Mouse (Mus musculus): ENCODE measurements around the gene Ostf1.

Gene Ostf1

DNA sequence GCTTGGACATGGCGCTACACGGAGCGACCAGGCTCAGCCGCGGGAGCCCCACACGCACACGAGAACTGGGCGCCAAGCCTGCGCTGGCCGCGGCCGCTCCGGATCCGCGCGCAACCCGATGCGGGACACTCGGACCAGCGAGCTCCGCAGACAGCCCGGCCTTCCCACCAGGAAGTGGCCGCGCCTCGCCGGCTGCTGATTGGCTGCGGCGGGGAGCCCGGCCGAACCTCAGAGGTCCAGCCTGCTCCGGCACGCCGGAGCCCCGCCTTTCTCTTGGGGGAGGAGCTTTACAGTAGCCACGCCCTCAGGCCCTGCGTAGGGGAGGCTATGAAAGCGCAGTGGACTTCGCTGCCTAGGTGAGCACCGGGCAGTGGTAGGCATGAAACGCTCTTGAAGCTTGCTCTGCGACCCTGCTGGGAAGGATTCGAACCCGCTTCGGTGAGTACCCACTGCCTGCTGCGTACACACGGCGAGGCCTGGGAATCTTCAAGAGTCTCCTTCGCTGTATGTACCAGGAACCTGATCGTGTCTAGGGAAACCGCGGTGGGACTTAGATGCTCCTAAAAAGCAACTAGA lies at the start of gene Ostf1, which contains the start of gene Nmrk1:
Ostf1 (minus strand) TSS at position 180 of the 576 bp plus-strand sequence.
Nmrk1 (plus strand) TSS at position 307 of the 576 bp plus-strand sequence.
- peak; percentile 97 for DNase-seq (ENCODE audit: inconsistent ontology term)

DNA sequence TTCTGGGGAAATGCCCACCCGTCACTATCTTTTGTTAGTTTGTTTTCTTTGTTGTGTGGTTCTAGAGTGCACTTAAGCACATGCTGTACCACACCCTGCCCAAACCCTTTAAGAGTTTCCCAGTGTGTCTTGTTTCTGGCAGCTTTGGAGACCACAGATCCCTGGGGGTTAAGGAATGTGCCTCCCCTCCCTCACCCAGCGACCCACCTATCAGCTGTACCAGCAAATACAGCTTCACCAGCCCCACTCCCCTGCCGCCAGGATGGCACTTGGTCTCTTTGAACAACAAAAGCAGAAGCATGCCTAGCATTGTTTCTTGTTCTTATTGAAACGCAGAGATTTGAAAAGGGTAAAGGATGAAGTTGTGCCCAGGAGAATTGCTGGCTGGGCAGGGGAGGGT lies 41.5 kb upstream of the Ostf1 start:
- peak; percentile 52 for DNase-seq (ENCODE audit: inconsistent ontology term)

DNA sequence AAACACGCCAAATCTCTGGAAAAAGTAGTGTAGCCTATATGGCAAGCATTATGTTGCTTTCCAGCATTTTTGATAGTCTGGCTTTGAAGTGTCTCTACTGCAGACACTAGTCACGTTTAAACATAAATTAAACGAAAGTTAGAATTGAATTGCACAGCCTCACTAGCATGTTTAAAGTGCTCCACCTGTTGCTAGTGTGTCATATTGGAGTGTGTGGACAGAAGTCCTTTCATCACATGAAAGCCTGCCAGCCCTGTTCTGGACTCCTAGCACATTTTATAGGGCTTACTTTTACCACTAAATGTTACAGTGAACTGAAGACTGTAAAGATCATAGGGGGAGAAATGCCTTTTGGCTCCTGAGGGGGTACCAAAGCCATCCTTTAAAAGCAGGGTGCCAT lies 40.9 kb upstream of the Ostf1 start:
- no peak for DNase-seq (ENCODE audit: inconsistent ontology term)

DNA sequence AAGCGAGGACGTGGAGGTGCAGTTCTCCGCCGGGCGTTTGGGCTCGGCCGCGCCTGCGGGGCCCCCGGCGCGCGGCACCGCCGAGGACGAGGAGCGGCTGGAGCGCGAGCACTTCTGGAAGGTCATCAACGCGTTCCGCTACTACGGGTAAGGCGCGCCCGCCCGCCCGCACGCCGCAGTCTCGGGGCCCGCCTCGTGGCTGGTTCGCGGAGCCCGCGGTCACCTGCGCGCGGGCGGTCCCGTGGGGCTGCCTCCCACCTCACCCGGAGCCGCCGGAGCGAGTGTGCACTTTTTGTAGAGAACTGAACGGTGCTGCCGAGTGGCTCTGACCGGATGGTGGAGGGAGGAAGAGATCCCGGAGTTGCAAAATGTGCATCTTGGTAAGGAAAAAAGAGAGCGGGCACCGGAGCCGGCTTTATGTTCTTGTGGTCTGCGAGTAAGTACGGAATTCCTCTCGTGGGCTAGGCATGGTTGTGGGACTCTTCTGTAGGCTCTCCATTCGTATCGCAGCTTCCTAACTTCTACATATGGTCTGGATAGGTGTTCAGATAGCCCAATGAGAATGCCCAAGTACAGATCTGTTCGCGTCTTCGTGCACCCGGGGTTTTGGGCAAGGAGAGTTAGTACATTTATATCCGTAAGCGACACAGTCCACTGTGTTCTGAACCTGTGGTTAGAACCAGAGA lies 39.6 kb upstream of the Ostf1 start:
- peak; percentile 56 for DNase-seq (ENCODE audit: inconsistent ontology term)

DNA sequence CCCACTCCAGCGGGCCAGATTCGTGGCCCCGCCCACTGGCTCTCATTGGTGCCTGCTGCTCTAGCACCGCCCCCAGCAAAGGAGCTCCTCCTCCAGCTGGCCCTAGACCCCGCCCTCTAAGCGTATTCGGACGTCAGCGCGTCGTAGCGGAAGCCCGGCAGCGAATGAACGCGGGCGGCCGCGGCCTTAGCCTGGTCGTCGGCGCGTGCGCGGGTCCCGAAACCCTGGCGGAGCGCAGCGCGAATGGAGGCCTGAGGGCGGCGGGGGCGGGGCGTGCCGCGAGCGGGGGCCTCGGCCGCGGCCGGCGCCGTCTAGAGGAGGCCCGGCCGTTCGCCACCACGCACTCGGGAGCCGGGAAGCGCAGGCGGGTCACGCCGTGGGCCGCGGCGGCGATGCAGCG lies 39.0 kb upstream of the Ostf1 start, which contains the start of gene Carnmt1:
Carnmt1 (plus strand) TSS at position 157 of the 400 bp plus-strand sequence.
- DNase-seq (ENCODE audit: inconsistent ontology term), result peak; percentile 99

DNA sequence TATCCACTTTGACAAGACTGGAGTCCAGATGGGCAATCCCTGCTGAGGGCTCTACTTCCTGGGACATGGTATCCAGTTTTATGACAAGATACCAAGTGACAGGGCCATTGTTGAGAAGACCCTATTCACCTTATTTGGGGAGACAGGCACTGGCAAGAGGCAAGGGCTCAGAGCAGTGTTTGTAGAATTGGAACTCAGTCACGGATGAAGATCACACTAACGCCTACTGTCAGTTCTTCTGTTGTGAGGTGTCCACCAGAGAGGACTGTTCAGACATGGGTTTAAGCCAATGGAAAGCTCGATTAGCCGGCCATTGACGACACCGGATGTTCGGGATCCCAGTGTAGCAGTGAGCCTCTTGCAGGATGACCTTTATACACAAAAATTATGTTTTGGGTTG lies 37.9 kb upstream of the Ostf1 start:
- peak; percentile 32 for DNase-seq (ENCODE audit: inconsistent ontology term)

DNA sequence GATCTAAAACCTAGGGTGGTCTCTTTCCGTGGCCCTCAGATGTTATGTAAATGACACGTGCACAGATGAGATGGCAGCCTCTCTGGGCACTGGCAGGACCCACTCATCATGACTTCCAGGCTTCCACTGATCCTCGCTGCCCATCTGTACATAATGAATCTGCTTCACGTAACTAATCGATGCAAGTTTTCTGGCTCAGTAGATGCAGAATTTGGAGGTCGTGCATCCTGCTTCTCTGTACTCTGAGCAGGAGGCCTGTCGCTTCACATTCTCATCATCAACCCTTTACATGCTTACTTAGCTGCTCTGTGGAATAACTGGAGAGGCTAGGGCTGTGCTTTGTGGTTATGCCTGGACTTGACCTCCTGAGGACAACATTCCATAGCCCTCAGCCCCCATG lies 35.3 kb upstream of the Ostf1 start:
- peak; percentile 57 for DNase-seq (ENCODE audit: inconsistent ontology term)

DNA sequence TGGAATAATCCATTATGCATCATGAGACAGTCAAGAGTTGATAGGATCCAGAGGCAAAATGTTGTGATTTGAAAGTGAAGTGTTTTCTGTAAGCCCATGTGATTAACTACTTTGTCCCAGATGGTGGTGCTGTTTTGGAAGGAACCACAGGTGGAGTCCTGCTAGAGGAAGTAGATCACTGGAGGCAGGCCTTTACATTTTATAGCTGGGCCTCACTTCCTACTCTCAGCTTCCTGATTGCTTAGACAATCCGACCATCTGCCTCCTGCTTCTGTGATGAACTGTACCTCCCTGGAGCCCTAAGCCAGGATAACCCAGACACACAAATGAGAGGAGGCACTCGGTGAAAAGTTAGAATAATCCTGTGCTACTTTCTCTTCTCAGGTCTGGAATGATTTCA lies 32.3 kb upstream of the Ostf1 start:
- DNase-seq (ENCODE audit: inconsistent ontology term), result no peak

DNA sequence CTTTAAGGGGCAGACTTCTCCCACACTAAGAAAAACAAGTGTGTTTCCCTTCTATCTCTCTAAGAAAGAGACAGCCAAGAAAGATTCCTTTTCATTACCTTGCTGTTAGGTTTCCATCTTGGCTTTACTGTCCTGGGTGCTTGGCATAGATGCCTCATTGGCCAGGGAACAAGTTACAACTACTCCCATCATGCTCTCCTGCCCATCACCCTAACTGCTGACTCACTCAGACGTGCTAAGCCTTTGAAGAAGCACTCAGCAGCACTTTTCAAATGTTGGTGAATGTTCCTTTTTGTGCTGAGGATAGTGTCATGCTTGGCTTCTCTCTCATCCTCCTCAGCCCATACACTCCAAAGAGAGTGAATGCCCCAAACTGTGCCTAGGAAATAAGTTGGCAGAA lies 30.1 kb upstream of the Ostf1 start:
- peak; percentile 29 for DNase-seq (ENCODE audit: inconsistent ontology term)

DNA sequence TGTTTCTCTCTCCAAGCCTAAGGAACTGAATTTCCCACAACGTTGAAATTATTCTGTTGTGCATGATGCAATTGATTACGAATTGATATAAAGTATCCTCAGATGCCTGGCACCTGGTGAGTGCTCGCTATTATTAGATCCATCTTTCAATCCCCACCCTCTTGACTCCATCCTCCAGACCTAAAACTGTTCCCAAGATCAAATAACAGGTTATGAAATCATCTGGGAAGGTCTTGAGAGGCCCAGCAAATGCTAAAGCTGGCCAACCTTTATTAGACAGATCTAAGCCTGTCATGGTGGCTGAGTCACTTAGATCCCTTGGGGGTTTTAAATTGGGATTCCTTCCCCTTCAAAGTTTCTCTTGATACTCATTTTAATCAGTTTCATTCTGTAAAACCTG lies 28.8 kb upstream of the Ostf1 start:
- DNase-seq (ENCODE audit: inconsistent ontology term), result no peak

DNA sequence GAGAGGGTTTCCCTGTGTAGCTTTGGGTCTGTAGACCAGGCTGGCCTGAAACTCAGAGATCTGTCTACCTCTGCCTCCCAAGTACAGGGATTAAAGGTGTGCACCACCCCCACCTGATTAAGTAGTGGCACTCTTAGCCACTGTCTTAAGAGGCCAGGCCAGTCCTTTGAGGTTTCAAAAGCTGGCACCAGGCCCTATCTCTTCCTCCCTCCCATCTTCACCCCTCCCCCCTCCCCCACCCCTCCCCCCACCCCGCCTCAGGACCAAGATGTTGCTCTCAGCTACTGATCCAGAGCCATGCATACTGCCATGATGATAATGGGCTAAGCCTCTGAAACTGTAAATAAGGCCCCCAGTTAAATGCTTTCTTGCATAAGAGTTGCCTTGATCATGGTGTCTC lies 27.7 kb upstream of the Ostf1 start:
- DNase-seq (ENCODE audit: inconsistent ontology term), result no peak

DNA sequence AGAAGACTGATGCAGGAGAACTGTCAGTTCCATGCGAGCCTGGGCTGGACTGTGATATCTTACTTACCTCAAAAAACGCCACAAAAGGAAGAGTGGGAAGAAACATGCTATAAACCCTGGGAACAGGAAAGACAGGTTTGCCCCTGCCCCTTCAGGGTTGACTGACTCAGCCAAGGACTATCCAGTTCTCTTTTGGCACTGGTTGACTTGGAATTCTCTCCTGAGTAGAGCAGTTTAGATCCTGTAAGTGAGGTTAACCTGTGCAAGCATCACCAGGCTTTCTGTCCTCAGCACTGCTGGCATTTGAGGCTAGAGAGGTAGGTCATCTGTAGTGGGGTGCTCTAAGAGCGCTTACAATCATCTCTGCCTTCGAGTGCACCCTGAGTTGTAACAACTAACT lies 26.9 kb upstream of the Ostf1 start:
- no peak for DNase-seq (ENCODE audit: inconsistent ontology term)

DNA sequence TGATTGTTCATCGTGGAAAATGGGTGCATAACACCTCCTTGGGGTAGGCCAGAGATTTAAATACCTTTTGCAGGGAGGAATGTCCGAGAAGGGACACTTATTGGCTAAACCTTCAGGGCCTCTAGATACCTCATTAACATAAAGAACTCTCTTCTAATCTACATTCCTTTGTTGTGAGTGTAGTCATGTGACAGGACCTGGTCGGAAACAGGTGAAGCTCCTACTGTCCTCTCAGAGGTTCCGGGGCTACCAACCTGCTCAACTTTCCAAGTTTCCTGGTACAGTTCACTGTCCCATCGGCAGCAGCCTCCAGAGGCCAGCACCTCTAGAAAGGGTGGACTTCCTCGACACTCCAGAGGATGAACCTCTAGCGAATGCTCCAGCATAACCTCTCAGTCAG lies 24.4 kb upstream of the Ostf1 start:
- no peak for DNase-seq (ENCODE audit: inconsistent ontology term)

DNA sequence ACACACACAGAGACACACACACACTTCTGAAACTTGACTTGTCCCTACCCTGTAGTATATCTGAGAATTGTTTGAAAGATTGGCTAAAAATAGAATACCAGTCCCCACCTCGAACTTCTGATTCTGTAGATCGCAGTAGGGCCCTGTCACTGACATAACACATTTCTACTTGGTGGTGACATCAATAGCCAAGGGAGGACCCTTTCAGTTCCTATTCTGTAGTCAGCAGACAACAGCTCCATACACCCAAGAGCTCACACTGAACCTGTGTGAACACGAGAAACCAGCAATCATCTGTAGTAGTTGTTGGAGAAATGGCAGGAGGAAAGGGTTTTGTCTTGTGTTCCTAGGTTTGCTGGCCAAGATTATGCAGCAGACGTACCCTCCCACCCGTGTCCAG lies 23.4 kb upstream of the Ostf1 start:
- DNase-seq (ENCODE audit: inconsistent ontology term), result no peak

DNA sequence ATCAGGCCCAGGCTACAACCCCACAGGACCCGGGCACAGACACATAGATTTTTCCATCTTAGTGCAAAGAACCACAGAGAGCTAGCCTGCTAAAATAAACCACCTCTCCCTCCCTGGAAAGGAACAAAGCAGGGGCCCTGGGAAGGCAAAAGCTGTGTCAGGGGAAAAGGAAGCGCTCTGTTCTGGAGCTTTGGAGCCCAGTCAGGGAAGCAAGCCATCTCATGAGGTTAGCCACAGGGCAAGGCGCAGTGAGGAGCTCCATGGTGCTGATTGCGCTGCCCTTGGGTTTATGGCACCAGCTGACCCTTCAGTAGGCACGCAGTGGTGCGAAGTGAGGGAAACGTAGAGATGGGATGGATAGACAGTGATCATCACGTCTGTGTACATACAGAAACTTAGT lies 22.7 kb upstream of the Ostf1 start:
- no peak for DNase-seq (ENCODE audit: inconsistent ontology term)

DNA sequence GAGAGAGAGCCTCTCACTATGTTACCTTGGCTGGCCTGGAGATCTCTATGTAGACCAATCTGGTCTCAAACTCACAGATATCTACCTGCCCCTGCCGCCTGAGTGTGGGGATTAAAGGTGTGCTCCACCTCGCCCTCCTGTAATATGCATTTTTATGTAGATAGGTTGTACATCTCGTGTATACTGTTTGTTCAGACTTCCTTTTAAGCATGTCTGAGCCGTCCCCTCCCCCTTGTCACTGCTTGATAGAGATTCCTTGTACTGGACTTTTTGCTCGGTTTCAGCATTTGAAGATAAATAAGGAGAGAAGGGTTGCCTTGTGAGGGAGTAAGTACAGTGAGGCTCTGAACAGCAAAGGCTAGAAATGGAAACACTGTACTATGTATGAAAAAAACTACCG lies 21.4 kb upstream of the Ostf1 start:
- no peak for DNase-seq (ENCODE audit: inconsistent ontology term)

DNA sequence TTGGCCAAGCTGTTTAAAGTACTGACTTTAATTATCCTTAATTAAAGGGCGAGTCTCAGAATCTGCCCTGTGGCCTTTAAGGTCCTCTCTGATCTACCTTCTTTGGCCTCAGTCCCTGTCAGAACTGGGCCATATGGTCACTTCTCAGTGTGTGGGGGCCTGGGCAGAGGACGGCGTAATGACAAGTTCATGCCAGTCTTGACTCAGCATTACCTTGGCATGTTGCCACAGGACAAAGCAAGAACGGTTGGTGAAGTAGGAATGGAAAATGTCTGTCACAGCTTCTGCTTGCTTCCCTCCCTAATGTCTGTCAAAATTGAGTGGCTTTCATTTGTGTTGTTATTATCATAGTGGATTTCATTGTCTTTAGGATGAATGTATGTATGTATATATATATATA lies 21.0 kb upstream of the Ostf1 start:
- no peak for DNase-seq (ENCODE audit: inconsistent ontology term)

DNA sequence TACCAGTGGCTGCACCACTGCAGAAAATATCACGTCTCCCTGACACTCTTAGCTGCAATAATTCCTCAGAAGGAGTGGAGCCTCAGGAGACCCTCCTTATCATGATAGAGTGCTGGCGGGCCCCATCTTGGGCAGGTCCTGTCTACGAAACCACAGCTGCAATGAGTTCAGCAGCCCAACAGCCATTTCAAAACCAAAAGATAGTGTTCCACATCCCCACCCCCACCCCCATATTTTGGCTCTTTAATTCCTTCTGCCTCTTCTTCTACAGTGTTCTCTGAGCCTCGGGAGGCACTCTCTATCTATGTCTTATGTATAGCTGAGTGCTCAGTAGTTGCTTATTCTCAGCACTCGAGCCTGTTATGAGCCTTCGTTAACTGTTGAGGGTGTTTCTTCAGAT lies 18.9 kb upstream of the Ostf1 start:
- no peak for DNase-seq (ENCODE audit: inconsistent ontology term)

DNA sequence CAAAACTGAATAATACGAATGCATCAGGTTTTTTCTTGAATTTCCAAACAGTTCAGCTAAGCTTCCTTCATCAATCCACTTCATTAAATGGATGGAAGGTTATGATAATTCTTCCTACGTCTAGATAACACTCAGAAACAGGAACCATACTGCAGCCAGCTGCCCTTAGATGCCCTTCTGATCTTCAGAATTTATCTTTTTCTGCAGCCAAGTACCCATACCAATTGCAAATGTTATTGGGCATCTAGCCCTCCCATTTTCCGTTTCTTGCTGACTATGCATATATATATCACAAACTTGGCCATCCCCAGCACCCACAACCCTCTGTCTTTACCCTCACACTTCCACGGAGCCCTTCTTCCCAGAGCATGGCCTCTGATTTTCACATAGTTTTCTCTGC lies 18.3 kb upstream of the Ostf1 start:
- DNase-seq (ENCODE audit: inconsistent ontology term), result no peak

DNA sequence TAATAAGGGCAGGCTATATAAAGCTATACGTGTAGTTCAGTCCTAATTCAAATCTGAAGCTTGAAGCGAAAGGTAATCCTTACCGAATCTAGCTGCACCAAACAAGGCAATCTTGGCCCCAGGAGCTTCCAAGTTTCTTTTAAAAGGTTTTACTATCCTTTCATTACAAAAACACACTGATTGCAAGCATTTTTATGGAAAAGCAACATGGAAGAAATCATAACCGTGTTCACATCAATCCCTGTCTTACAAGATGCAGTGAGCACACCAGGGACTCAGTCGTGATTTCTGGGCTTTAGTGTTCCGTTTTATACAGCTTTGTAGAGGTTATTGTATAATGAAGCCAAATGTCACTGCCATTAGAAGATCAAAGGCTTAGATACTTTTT lies 16.9 kb upstream of the Ostf1 start:
- no peak for DNase-seq (ENCODE audit: inconsistent ontology term)

DNA sequence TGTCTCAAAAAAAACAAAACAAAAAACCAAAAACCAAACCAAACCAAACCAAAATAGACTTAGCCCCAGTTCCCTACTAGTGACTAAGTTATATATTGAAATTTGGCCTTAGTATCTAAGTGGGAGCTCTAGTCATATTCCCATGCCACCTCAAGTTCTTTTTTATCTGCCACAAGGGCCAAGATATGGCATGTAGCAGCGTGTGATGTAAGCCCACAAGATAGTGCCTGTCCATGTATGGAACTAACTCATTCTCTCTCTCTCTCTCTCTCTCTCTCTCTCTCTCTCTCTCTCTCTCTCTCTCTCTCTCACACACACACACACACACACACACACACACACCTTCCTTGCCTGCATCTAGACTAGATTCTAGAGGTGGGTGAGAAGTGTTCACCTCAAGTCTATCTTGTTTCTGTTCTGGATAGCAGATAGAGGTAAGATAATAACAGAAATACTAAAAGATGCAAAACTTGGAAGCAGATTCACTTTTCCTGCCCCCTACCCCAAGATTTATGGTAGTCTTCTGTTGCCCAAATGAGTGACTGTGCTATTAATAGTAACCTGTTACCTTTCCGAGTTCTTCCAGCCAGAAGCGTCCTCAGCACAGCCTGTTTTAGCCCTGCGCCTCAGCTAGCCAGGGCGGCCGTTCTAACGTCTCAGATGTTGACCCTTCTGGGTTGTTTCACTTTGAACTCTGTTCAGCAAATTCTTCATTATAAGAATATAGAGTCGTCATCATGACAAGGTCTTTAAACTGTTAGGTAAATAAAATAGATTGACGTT lies 16.3 kb upstream of the Ostf1 start:
- DNase-seq (ENCODE audit: inconsistent ontology term), result no peak

DNA sequence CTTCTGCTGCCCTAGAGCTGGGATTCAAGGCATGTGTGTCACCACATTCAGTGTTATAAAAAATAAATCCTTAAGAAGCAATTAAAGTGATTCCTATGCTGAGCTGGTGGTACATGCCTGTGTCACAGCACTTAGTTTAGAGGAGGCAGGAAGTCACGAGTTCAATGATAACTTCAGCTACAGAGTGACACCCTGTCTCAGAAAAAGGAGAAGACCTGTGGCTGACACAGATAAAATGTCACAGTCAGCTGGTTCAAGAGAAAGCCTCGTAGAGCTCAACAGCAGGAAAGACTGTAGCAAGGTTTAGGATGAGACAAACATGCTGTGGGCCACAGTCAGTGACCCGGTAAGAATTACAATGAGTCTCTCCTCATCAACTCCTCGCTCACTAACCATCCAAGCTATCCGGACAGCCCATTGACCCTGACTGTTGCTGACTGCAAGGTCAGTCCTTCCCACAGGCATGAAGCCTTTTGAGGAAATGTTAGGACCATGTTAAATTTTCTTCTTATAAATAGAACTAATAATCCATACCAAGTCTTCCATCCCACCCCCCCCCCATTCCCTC lies 15.3 kb upstream of the Ostf1 start:
- DNase-seq (ENCODE audit: inconsistent ontology term), result no peak

DNA sequence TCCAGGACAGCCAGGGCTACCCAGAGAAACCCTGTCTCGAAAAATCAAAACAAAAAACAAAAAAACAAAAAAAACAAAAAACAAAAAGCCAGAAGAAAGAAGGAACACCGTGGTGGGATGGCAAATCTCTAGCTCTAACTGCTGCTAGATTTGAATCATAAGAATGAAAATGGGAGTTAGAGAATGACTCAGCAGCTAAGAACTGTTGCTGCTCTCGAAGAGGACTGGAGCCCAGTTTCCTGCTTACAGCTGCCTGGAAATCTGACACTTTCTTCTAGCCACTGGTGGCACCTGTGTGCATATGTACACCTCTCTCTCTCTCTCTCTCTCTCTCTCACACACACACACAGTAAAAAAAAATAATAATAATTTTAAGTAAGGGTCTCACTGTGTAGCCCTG lies 14.8 kb upstream of the Ostf1 start:
- DNase-seq (ENCODE audit: inconsistent ontology term), result no peak

Data from Muller cell, postnatal 12 days (primary cell).